Mouse (Mus musculus) embryo, embryonic 10 days (tissue): ENCODE results near the gene Mreg.
A peak's percentile ranks its signal among the peaks of the same experiment; 100 is the strongest.

ENCODE experiments used
- DNase-seq: peaks from one replicate; pipeline ENCODE4 v3.0.0-alpha.2; 2015; ENCODE audit warnings: low spot score

The Mreg gene

GRCm38 (mm10) chr1:72191449-72191848 lies 20.7 kb downstream of the Mreg start:
- DNase-seq: no peak

- no peak for DNase-seq
Measured at GRCm38 (mm10) chr1:72188142-72188738, 23.9 kb downstream of the Mreg start.

DNA sequence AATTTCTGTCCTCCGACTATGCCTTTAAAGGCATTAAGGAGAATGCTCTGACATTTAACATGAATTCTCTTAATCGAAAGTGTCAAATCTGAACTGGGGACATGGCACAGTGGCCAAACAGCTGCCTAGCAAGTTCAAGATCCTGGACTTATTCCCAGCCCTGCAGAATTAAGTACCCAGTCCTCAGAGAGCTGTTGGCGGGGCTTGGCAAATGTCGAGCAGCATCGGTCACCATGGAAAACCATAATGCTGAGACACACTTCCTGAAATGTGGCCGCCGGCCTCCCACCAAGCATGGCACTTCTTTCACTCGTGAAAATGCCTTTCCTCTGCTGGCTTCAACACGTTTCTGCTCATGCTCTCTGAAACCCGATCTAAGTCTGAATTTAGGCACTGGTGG lies 24.6 kb downstream of the Mreg start:
- DNase-seq: no peak

DNA sequence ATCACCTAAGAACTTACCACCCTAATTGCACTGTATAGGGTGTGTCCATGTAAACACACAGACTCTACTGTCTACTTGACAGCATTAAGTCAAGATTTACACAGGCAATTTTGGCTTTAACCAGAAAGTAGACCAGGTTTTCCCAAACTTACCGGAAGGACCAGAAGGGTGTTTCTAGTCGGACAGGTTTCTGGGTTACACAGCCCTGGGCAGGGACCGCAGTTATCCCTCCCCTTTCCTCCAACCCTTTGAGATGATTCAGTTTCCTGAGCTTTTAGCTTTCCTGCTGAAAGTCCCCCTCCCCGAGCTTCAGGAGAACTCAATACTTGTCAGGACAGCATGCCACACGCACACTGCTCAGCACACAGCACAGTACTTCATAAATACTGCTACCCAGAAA lies 26.0 kb downstream of the Mreg start:
- no peak for DNase-seq

DNA sequence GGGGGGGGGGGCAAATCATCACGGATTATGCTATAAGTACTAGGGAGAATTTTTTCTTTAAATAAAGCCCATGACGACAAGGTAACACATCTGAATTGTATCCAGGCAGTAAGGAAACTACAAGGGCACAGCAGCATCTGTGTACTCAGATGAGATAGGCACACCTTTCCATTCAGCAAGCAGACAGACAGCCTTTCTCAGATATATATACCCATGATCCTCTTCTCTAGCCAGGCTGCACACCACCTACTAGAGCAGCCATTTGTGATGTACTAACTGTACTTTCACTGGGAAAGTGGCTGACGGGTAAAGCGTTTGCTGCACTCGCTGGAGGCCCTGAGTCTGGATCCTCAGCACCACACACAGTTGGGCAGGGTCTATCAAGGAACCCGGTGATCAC lies 28.6 kb downstream of the Mreg start:
- DNase-seq: no peak

GRCm38 (mm10) chr1:72182930-72183499 lies 29.1 kb downstream of the Mreg start:
- DNase-seq: peak; percentile 61

DNA sequence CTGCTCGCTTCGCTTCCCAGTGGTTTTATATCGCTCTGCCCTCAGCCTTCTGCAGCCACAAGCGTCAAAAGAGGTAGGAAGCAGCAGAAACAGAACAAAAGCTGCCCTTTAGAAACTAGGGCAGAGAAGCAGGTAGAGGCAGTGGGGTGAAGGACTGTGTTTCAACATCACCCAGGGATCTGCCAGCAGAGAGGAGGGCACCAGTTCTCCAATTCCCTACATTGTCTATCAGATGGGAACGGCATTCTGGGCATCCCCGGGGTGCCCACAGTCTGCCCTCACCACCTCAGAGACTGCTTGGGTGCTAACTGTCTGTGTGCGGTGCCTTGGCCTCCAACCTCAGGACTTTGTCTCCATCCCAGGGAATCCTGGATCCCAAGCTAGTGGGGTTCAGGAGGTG lies 32.2 kb downstream of the Mreg start:
- no peak for DNase-seq

DNA sequence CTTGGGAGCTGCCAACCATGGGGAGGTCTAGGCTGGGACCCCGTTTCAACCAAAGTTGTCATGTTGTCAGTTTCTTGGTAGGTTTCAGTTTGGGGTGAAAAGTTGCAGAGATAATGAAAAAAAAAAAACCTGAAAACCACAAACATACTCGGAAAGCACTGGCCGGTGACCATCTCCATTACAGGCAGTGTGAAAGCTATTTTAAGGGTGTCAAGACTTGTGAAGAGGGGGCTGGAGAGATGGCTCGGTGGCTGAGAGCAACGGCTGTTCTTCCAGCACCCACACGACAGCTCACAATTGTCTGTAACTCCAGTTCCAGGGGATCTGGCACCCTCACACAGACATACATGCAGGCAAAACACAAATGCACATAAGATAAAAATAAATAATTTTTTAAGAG lies 35.9 kb downstream of the Mreg start:
- DNase-seq: no peak

GRCm38 (mm10) chr1:72174183-72174582 lies 37.9 kb downstream of the Mreg start:
- no peak for DNase-seq

GRCm38 (mm10) chr1:72173402-72174051 lies 38.6 kb downstream of the Mreg start:
- DNase-seq: no peak

GRCm38 (mm10) chr1:72172788-72173187 lies 39.3 kb downstream of the Mreg start:
- DNase-seq: no peak

DNA sequence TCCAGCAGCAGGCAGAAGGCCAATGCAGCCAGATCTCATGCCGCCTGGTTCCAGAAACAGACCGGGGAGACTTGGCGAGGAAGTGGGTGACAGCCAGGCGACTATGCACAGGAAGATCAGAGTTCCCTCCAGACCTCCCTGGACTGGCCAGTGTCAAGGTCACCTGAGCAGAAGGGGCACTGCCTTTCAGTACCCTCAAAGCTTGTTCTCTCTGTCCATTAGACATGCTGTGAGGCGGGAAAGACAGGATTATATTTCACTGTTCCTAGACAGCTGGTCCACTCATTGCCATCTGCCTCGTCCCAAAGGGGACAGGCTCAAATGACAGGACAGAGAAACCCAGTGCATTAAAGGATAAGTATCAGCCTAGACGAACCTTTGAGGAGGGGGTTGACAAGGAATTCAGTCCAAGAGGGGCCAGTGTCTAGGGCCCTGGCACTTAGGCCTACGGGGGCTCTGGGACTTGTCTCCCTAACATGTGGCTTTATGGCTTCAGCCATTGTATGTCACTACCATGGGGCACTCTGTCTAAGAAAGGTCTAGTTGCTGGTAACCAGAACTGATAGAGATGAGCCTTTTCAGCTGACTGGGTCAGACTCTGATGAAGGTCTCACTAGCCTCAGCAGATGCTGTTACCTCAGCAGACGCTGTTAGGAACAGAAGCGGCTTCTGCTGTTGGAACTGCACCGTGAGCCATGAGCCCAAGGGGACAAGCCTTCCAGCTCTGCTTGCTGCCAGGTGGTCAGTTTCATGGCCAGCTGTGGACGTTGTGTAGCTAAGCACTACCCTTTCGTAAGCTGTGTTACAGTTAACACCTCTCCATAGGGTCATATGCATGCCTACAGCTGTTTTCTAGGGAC lies 40.9 kb downstream of the Mreg start:
- peak; percentile 28 for DNase-seq

- DNase-seq: no peak
Measured at GRCm38 (mm10) chr1:72167024-72167423, 45.1 kb downstream of the Mreg start.

GRCm38 (mm10) chr1:72166468-72166814 lies 45.7 kb downstream of the Mreg start:
- DNase-seq: no peak

GRCm38 (mm10) chr1:72165723-72166467 lies 46.2 kb downstream of the Mreg start:
- DNase-seq: peak; percentile 19

DNA sequence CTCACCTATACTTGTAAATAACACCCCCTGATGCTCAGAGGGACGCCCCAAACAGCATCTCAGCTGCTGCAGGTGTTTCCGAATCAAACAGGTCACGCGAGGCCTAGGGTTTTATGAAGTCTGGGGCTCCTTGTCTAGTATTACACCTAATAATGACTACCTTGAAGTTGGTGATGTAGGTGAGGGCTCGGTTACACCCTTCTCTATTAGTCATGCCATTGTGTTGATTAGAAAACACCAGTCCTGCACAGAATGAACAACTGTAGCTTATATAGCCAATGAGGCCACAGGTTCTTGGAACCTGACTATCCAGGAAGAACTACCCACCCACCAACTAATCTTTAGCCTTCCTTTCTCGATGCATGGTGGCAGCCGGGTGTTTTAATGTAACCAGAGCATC lies 51.8 kb downstream of the Mreg start:
- no peak for DNase-seq

GRCm38 (mm10) chr1:72145041-72145440 lies 67.1 kb downstream of the Mreg start:
- DNase-seq: no peak

GRCm38 (mm10) chr1:72144426-72144825 lies 67.7 kb downstream of the Mreg start:
- DNase-seq: no peak

DNA sequence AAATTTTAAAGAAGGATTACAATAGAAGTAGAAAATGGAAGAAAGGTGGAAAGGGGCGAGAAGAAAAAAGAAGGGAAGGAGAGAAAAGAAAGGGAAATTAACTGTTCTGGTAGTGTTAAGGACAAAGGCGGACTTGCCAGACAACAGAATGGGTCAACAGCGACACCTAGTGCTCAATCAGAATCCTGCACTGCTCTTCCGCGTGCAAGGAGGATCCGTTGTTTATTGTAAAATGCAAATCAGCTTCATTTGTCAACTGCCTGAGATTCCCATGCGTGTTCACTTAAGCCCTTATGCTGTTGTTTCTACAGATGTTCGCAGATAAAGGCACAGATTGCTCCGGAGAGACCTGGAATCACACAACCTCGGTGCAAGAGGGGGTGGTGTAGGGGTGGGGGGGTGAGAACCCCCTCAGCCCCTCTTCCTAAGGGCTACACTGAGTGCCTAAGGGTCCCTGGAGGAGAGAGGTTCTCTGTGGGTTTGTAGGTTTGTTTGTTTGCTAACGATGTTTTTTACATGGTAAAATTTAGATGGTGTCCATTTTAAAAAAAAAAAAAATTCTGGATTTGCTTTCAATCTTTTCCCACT lies 70.1 kb downstream of the Mreg start:
- peak; percentile 91 for DNase-seq

GRCm38 (mm10) chr1:72136101-72136500 lies 76.0 kb downstream of the Mreg start:
- DNase-seq: no peak

- DNase-seq: no peak
Measured at GRCm38 (mm10) chr1:72134534-72134933, 77.6 kb downstream of the Mreg start.
